Mouse (Mus musculus): ENCODE measurements around the gene Podn.

The Podn gene

GRCm38 (mm10) chr4:108096345-108096744 is at the start of gene Podn:
Gene Podn, minus strand, starts transcription at chr4:108096445.
- no peak for TF ChIP-seq GATA4 (IDR thresholded peaks at IDR 0.05; ENCODE audit: insufficient replicate concordance, low read length)

GRCm38 (mm10) chr4:108144880-108145279 is 48.6 kb upstream of the Podn start, which contains the start of gene Scp2:
Gene Scp2, minus strand, starts transcription at chr4:108144998.
- no peak for TF ChIP-seq GATA4 (IDR thresholded peaks at IDR 0.05; ENCODE audit: insufficient replicate concordance, low read length)

- no peak for TF ChIP-seq GATA4 (IDR thresholded peaks at IDR 0.05; ENCODE audit: insufficient replicate concordance, low read length)
Observed at GRCm38 (mm10) chr4:108143778-108144177, 47.5 kb upstream of the Podn start.

- no peak for TF ChIP-seq GATA4 (IDR thresholded peaks at IDR 0.05; ENCODE audit: insufficient replicate concordance, low read length)
Observed at GRCm38 (mm10) chr4:108136938-108137337, 40.7 kb upstream of the Podn start.

- TF ChIP-seq GATA4 (IDR thresholded peaks at IDR 0.05; ENCODE audit: insufficient replicate concordance, low read length), result no peak
Observed at GRCm38 (mm10) chr4:108130452-108130851, 34.2 kb upstream of the Podn start.

GRCm38 (mm10) chr4:108128339-108128738 is 32.1 kb upstream of the Podn start:
- no peak for TF ChIP-seq GATA4 (IDR thresholded peaks at IDR 0.05; ENCODE audit: insufficient replicate concordance, low read length)

- no peak for TF ChIP-seq GATA4 (IDR thresholded peaks at IDR 0.05; ENCODE audit: insufficient replicate concordance, low read length)
Observed at GRCm38 (mm10) chr4:108127516-108127915, 31.3 kb upstream of the Podn start.

- no peak for TF ChIP-seq GATA4 (IDR thresholded peaks at IDR 0.05; ENCODE audit: insufficient replicate concordance, low read length)
Observed at GRCm38 (mm10) chr4:108126260-108126659, 30.0 kb upstream of the Podn start.

GRCm38 (mm10) chr4:108124104-108124503 is 27.9 kb upstream of the Podn start:
- no peak for TF ChIP-seq GATA4 (IDR thresholded peaks at IDR 0.05; ENCODE audit: insufficient replicate concordance, low read length)

- TF ChIP-seq GATA4 (IDR thresholded peaks at IDR 0.05; ENCODE audit: insufficient replicate concordance, low read length), result no peak
Observed at GRCm38 (mm10) chr4:108117924-108118876, 22.0 kb upstream of the Podn start.

- TF ChIP-seq GATA4 (IDR thresholded peaks at IDR 0.05; ENCODE audit: insufficient replicate concordance, low read length), result no peak
Observed at GRCm38 (mm10) chr4:108117488-108117887, 21.2 kb upstream of the Podn start.

- TF ChIP-seq GATA4 (IDR thresholded peaks at IDR 0.05; ENCODE audit: insufficient replicate concordance, low read length), result no peak
Observed at GRCm38 (mm10) chr4:108116466-108116865, 20.2 kb upstream of the Podn start.

- TF ChIP-seq GATA4 (IDR thresholded peaks at IDR 0.05; ENCODE audit: insufficient replicate concordance, low read length), result no peak
Observed at GRCm38 (mm10) chr4:108110706-108111105, 14.5 kb upstream of the Podn start.

- TF ChIP-seq GATA4 (IDR thresholded peaks at IDR 0.05; ENCODE audit: insufficient replicate concordance, low read length), result no peak
Observed at GRCm38 (mm10) chr4:108109728-108110127, 13.5 kb upstream of the Podn start.

GRCm38 (mm10) chr4:108092741-108093397 is 3.4 kb downstream of the Podn start:
- no peak for TF ChIP-seq GATA4 (IDR thresholded peaks at IDR 0.05; ENCODE audit: insufficient replicate concordance, low read length)

- no peak for TF ChIP-seq GATA4 (IDR thresholded peaks at IDR 0.05; ENCODE audit: insufficient replicate concordance, low read length)
Observed at GRCm38 (mm10) chr4:108083993-108084392, 12.3 kb downstream of the Podn start.

All from liver, adult (tissue).